Mouse (Mus musculus) right cerebral cortex, postnatal 10 days (tissue): ENCODE measurements around the gene Efhc1.
A peak's percentile ranks its signal among the peaks of the same experiment; 100 is the strongest.

Experiments used
- DNase-seq, 2 experiments: peaks; one replicate each; pipeline ENCODE4 v3.0.0; 2021; ENCODE audit warnings: low spot score in 2 of 2

Efhc1 gene

DNA sequence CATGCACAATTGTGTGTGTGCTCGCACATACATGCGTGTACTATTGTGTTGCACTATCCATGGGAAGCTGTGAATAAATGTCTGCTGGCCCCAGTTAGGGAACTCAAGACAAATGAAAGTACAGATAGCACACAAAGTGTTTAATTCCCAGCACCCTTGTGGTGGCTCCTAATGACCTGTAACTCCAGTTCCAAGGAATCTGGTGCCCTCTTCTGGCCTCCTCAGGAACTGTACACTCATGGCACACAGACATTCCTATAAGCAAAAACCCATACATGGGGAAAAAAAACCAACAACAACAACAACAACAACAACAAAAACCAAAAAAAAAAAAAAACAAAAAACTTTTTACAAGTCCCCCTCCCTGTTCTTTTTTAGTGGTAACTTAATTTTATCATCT lies 8.4 kb upstream of the Efhc1 start:
- DNase-seq, result no peak

DNA sequence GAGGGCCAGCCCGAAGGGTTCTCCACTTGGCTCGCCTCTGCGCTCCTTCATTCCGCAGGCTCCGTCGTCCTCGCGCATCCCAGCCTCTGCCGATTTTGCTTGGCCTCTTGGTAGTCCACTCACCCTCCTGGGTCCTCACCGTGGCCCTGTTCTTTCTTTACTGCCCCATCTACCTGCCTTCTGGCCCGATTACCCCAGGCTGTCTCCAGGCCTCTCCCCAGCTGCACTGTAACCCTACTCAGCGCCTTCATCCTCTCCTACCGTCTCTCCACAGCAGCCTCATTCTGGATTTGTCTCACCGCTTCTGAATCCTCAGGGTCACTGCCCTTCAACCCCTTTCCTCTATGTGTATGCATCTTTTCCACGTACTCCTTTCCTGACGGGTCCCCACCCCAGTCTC lies 373 bp downstream of the Efhc1 start:
- no peak for DNase-seq

DNA sequence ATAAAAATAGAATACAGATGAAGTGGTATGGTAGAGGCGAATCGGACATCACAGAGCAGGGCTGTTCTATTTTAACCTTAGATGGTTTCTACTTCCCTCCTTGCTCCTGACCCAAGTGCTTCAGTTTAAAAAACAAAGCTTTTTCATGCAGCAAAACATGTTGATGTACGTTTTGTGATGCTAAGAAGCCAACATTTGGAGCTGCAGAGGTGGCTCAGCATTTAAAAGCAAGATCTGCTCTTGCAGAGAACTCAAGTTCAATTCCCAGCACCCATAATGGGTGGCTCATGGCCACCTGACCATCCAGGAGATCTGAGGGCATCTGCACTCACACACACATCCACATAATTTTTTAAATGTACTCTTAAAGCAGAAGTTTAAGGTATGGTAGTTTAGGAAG lies 3.5 kb downstream of the Efhc1 start:
- DNase-seq, result no peak

DNA sequence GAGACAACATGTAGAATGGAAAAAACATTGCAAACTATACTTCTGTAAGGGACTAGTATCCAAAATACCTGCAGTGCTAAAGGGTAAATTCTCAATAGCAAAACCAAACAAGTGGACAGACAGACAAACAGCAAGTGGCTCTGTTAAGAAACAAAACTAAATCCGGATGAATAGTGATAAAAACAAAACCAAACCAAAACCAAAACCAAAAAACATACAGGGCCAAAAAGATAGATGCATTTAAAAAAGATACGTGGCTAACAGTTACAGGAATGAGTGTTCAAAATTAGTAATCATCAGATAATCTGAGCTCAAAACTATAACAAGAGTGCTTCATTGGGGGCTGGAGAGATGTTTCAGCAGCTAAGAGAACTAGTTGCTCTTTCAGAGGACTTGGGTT lies 18.2 kb downstream of the Efhc1 start:
- no peak for DNase-seq

DNA sequence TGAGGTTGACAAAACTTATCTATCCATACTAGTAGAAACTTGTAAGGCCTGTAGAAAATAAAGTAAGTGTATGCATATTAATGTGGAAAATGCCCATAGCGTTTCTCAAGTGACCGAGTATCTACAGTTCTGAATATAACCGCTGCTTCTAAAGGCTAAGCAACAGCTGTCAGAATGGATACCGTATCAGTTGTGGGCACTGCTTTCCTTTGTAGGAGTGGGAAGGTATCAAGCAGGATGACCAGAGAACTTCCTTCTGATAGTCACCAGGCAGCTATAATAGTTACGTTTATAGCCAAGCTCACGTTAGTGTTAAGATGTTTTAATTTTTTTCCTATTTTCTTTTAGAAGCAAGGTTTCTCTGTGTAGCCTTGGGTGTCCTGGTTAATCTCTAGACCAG lies 22.0 kb downstream of the Efhc1 start:
- no peak for DNase-seq

DNA sequence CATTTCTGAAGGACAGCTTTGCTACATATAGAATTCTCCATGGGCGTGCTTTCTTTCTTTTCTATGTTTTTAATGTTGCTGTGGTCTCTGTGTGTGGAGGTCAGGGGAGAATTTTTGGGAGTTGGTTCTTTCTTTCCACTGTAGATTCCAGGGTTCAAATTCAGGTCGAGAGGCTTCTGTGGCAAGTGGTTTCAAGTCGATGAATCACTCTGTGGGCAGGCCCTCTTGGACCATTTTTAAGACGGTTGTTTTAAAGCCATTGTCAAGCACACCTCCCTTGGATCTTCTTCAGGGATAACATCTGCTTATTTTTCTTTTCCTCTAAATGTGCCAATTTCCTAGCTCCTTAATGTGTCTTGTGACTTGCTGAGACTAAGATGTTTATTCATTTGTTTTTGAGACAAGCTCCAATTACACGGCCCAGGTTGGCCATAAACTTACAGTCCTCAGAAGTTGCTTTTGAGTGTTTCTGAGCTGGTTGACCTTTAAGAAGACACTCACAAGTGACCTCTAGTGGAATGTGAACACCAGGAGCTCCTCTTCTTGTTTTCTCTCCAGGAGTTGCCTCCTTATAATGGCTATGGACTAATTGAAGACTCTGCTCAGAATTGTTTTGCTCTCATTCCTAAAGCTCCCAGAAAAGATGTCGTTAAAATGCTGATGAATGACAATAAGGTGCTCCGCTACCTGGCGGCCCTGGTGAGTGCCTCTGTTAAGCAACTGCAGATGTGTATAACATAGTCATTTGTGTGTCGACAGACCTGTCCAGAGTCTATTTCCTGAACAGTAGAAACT lies 23.1 kb downstream of the Efhc1 start:
- no peak for DNase-seq

DNA sequence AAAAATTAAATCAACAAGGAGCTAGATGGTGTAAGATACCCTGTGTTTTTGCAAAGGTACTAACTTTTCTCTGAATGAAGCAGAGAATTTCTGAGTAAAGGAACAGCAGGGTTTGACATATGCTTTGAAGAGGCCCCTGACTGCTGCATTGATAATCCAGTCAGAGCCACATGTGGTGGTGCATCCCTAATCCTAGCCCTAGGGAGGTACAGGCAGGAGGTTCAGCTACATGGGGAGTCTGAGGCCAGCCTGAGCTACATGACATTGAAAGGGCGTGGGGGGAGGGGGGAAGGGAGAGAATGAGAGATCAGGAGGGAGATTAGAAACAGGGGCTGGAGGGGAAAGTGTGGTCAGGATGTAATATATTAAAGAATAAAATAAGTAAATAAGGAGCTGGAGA lies 29.1 kb downstream of the Efhc1 start:
- DNase-seq, result no peak

DNA sequence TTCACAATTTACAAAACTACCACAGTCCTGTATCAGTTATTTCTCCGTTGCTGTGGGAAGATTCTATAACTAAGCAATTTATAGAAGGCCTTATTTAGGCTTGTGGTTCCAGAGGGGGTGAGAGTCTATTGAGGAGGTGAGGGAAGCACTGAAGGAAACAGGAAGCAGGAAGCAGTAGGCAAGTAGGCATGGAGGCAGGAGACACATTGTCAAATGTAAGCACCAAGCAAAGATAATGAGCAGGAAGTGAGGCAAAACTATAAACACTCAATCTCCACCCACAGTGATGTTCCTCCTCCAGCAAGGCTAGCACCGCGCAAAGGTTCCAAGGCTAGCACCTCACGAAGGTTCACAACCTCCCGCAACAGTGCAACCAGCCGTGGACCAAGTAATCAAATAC lies 30.3 kb downstream of the Efhc1 start:
- no peak for DNase-seq

DNA sequence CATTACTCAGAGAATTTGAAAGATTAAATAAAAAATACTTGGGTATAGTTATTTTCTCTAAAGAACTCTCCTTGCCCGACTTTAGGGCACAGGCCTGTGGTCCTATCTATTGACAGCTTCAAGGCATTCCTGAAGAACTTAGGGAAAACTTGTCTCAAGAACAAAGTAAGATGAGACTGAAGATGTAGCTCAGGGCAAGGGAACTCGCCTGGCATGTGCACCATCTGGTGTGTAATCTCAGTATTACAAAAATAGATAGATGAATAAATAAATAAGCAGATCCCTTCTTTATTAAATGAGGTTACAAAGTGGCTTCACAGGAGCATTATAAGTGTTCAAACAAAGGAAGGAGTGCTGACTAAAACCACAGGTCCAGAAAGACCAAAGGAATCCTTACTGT lies 32.7 kb downstream of the Efhc1 start:
- DNase-seq, result no peak

DNA sequence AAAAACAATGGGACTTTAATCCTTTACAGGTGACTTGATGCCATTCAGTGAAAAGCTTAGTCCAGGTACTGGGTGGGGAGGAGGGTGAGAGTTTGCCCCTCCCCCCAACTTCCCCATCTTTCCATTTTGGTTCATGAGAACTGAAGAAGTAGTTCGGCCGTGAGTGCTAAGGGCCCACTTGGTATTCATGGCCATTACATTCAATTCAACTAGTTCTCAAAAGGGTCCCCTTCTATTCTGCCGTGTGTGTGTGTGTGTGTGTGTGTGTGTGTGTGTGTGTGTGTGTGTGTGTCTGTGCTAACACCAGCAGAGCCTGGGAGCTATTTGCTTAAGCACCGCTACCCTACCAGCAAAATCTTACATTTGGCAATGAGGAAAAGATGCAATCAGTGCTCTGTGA lies 33.2 kb downstream of the Efhc1 start:
- DNase-seq, result no peak

DNA sequence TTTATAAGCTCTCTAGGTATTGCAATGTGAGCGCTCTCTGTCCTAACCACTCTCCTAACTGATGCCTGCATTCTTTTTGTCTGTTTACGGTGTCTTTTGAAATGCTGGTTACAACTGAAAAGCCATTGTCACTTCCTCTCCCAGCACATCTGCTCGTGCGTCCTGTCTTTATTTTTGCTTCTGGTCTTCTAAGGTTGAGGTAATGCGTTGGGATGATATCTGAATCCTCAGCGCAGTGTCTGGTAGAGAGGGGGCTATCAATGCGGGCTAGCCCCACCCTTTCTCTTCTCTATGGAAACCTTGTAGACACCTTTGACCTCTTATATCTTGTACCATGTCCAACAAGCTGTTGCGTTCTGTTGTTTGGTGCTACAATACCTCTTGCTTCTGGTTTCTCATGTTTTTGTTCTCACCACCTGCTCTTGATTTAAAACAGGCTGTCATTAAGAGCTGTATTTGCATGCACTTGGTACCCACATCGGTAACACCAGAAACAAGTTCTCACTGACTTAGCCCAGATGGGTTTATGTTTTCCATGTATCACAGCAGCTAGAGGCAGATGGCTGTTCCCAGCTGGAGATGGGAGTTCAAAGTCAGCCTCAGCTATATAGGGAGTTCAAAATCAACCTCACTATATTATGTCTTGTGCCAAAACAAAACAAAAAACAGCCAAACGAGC lies 35.1 kb downstream of the Efhc1 start:
- no peak for DNase-seq

DNA sequence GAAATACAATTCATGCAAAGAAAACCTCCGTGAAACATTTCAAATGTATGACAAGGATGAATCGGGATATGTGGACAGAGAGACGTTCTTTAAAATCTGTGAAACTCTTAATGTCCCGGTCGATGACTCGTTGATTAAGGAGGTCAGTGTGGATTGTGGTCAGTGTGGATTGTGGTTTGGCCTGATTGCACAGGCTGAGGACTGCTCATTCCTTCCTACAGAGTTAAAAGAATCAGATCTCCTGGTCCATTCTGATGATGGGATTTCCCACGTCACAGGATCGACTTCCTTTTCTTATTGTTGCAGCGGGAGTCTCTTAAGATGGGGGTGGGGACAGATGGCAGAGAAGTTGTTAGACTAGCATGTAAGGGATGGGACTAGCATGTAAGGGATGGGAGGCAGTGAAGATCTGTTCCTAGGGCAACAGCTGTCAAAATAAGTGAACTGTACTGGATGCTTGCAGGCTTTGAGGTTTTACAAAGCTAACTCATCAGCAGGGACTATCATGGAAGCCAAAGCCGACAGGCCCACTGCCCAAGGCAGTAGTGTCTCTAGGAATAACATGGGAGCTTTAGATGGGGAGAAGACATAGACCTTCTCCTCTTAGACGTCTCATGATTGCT lies 38.1 kb downstream of the Efhc1 start:
- DNase-seq, result no peak

DNA sequence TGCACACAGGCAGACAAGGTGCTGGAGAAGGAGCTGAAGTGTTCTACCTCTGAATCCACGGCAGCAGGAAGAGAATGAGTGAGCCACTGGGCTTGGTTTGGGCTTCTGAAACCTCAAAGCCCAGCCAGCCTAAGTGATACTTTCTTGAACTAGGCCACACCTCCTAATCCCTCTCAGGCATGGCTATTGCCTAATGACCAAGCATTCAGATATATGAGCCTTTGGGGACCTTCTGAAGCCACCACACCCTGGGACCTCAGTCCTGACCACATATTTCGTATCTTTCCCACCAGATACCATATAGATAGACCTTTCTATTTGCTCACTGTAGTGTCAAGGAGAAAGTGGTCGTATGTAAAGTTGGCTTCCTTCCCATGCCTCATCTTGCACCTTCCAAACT lies 42.3 kb downstream of the Efhc1 start:
- DNase-seq, result no peak

DNA sequence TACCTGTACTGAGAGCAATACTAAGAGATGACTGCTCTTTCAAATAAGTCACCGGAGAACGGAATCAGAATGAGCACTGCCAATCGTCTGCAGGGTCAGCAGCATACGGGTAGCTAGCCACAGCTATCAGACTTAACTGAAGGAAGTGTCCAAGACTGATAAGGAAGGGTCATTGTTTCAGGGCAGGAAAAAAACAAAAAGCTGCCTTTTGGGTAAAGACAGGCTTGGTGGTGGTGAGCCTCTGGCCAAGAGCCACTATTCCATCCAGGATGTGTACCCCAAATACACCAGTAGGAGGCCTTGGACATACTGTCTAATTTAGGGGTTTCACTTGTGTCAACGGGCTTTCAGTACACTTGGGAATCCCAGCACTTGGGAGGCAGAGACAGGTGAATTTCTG lies 42.9 kb downstream of the Efhc1 start:
- no peak for DNase-seq

DNA sequence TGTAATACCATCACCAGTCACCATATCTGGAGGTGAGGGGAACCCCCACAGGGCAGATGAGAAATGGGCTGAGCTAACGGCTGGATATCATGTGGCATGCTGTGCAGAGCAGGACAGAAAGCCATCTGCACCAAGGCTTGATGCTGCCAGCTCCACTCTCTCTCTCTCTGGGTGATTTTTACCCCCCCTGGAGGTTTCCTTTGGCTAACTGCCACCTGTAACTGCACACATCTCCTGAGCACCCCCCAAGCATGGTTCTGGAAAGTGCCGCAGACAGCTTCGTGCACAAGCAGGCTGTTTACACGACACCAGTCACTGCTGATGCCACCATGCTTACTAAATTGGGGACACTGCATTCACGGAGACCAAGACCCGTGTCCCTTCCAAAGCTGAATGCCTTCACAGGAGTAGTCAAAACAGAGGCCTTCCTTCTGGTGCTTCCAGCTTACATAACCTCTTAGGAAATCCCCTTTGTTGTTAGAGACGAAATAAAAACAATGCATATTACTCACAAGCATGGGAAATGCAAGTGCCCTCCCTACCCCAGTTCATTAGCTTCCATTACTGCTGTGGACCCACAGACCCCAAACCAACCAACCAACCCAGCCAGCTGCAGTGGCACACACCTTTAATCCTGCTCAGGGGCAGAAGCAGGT lies 44.0 kb downstream of the Efhc1 start:
- DNase-seq, result no peak

DNA sequence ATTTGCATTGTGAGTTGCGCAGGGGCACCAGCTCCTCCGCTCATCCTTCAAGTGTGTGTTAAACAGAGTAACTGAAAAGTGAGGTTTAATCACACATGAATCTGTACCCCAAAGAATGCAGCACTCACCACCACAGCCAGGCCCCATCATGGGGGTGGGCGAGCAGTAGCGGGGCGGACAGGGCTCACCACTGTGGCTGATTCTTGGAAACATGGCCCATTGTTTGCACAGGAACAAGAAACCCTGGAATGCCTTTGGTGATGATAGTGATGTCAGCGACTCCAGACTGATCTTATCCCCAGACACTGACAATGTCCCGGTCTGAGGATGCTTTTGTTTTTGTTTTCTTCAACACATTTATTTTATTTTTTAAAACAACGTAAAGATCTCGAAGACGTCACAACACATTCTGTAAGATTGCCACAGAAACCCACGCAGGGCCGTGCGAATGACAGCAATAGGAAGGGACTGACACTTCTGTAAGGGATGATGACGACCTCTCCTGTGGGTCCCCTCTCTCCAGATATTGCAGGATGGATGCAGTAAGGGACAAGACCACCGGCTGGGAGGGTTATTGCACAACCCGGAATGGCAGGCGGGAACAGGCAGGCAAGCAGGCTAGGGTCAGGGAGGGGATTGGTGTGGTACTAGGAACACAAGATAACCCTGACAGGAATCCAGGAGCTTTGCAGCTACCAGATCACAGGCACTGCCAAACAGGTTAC lies 45.3 kb downstream of the Efhc1 start:
- no peak for DNase-seq

DNA sequence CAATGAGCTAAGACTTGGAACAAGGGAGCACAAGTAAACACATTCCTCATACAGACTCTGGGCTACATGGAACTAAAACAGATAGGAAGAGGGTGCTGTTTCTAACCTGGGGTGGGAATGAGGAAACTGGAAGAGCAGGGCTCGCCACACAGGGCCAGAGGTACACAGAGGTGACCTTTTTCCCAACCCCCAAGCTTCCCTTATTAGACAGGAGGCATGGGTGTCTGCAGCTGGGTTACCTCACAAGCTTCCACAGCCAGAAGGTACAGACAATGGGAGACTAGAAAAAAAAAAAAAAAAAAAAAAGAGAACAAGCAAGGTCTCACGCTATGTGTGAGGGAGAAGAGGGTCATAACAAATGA lies 45.9 kb downstream of the Efhc1 start:
- no peak for DNase-seq

DNA sequence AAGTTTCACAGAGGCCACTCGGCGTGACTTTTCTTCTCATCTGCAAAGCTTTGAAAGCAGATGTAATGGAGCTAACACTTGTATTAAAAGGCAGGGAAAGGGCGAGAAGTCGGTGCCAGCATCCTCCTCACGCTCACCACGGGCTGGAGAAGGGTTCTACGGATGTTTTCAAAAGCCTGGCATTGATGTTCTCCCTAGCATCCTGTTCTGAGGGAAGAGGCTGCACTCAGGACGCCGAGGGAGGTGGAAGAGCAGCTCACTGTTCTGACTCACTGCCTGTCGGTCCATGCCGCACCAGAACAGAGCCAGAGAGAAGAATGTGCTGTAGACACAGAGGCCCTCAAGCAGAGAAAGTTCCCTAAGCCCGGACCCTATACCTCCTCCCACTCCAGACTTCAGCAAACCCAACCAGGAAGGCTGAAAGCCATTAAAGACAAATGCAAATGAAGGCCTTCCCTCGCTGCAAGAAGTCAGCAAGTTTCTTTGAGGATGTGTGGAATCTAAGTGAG lies 46.5 kb downstream of the Efhc1 start:
- no peak for DNase-seq

DNA sequence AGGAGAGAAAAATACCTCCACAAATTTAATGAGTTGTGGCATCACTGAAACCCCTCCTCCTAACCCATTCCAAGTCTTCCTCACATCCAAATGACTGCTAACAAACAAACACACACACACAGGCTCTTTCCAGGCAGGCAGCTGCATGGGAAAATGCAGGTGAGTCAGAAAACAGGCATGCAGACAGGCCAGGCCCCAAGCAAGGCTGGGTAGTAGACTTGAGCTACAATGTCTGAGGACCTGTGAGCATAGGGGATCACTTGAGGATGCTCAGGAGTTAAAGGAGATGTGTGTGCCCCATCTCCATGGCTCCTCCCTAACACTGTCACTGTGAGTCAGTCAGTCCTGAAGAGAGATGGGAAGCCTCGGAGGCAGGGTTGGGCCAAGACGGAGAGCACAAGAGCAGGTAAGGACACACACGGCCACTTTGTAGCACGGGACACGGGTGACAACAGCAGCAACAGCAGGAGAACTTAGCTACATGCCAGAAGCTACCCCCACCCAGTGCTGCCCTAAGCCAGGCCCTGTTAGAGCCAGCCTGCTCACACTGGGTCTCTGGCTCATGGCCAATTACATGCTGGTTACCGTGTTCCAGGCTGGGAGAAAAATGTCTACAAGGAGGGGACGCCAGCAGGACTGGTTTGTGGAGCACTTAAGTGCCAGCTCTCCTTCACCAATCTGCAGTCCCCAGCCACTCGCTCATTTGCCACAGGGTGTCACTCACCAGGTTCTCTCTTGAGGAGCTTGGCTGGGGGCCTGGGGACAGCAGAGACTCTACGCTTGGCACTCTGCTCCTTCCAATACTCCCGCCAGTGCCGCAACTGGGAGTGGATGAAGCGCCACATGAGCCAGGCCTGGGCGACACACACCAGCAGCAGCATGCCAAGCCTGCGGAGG lies 51.1 kb downstream of the Efhc1 start:
- peak; percentile 59 to 64 for DNase-seq

DNA sequence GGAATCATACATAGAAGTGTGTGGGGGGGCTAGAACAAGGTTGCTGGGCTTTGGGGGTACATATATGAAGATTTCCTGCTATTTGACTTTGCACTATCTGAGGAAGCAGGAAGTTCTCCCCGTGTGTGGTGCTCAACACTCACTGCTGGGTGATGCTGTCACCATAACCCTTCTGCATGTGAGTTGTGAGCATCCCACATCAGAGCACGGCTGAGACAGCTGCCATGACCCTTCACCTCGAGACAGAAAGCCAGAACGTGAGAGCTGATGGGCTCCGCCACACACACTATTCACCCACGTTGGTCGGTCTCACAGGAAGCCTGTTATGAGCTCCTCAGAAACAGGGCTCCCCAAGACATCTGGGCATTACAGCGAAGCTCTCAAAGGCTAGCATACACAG lies 53.2 kb downstream of the Efhc1 start:
- no peak for DNase-seq

DNA sequence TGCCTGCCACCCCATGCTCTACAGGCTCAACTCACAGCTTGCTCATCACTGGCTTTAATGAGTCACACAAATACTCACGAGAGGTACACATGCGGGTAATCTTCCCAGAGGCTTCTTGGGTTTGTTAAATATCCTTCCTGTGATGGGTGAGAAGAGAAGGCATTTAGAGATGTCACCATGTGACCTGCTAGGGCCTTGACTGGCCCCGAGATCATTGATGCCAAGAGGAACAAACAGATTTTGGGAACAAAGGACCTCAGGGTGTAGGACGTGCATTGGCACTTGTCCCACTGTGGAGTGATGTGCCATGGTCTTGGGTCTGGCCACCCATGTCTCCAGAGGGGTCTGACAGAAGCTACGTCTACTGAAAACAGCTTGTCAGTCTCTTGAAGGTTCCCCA lies 55.3 kb downstream of the Efhc1 start:
- DNase-seq, result no peak
